Mouse (Mus musculus) layer of hippocampus, adult 2 months (tissue): ENCODE measurements around the gene Vav1. TPM values are rescaled to one million over a fixed set of nuclear protein-coding genes. Genes with fewer than 3 reads are reported as not detected.

ENCODE experiments used
- DNase-seq, 2 experiments: peaks; one replicate each; pipeline ENCODE4 v3.0.0; 2022; ENCODE audit warnings: low spot score in 2 of 2
- H3K27ac ChIP-seq: fragments of 200-600 bp; 2 replicates; pipeline ENCODE4 v1.8.1; 2022
- H3K4me3 ChIP-seq: fragments of 200-600 bp; 2 replicates; pipeline ENCODE4 v1.8.1; 2022; ENCODE audit warnings: mild to moderate bottlenecking
- CTCF ChIP-seq: fragments of 200-600 bp; conservative IDR thresholded peaks from 2 replicates; pipeline ENCODE4 v1.8.1; 2022; ENCODE audit warnings: antibody characterized with exemption, mild to moderate bottlenecking, moderate library complexity
- total RNA-seq, 2 experiments: library from RNA; stranded (reverse); gene quantifications; 2 replicates each; pipeline ENCODE4 v1.2.3; 2021

Gene Vav1
- total RNA-seq, 2 experiments from 2014 or later: 2.8 to 3.2 TPM

DNA sequence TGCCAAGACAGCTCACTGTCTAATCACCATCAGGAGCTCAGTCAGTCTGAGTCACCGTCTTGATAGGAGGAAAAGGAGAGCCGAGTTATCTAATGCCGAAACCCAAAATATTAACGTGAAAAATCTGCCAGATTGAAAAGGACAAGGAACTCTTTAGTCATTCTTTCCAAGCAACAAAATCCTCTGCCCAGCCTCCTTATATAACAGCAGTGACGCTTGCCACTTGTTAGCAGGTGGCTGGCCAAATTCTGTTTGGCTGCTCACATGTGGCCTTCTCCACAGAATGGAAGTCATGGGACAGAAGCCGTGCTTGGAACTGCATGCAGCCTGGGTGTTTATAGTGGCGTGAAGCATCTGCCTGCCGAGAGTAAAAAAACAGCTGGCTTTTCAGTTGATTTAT is 19.2 kb upstream of the Vav1 start:
- Histone ChIP-seq H3K4me3 (no peak overlapping the region), H3K27ac (no peak overlapping the region)
- DNase-seq: peak in 1 of 2 experiments; percentile 63
- no peak for TF ChIP-seq CTCF

DNA sequence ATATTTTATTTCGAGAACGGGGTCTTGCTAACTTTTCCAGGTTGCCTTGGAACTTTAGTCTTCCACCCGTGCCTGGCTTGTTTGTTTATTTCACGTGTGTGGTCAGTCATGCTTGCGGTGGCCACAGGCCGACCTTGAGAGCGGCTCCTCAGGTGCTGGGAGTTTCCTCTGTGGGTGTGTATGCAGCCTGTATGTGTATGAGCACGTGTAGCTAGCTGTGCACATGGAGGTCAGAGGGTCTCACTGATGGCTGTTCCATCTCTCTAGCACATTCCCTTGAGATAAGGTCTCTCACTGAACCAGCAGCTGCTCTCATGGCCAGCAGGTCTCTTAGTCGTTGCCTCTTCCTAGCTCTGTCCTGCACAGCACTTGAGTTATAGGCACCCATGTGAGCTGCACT is 18.5 kb upstream of the Vav1 start:
- DNase-seq: no peak
- no peak overlapping the region for H3K27ac ChIP-seq
- no peak overlapping the region for H3K4me3 ChIP-seq
- no peak for TF ChIP-seq CTCF

DNA sequence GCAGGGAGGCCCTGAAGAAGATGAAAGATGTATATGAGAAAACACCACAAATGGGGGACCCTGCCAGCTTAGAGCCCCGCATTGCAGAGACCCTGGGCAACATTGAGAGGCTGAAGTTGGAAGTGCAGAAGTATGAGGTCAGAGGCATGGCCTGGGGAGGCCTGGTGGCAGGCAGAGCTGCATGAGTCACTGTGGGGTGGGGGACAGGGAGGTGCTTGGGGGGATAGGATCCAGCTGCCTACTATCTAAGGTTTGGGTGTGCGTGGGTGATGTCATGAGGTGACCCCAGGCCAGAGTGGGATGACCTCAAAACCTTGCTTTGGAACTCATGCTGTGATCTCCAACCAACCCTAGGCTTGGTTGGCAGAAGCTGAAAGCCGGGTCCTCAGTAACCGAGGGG is 17.6 kb upstream of the Vav1 start:
- H3K27ac ChIP-seq: no peak overlapping the region
- H3K4me3 ChIP-seq: no peak overlapping the region
- TF ChIP-seq CTCF: no peak
- no peak for DNase-seq

DNA sequence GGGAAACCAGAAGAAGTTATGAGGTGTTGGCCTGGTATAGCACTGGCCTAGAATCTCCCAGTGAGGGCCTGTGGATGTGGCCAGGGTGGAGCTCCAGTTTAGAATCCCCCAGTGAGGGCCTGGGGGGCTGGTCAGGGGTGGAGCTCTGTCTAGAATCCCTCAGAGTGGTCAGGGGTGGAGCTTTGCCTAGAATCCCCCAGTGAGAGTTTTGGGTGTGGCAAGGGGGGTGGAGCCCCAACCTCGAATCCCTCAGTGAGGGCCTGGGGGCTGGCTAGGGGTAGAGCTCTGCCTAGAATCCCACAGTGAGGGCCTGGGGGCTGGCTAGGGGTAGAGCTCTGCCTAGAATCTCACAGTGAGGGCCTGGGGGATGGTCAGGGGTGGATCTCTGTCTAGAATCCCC is 17.1 kb upstream of the Vav1 start:
- no peak for DNase-seq
- Histone ChIP-seq H3K4me3 (no peak overlapping the region), H3K27ac (no peak overlapping the region)
- no peak for TF ChIP-seq CTCF

DNA sequence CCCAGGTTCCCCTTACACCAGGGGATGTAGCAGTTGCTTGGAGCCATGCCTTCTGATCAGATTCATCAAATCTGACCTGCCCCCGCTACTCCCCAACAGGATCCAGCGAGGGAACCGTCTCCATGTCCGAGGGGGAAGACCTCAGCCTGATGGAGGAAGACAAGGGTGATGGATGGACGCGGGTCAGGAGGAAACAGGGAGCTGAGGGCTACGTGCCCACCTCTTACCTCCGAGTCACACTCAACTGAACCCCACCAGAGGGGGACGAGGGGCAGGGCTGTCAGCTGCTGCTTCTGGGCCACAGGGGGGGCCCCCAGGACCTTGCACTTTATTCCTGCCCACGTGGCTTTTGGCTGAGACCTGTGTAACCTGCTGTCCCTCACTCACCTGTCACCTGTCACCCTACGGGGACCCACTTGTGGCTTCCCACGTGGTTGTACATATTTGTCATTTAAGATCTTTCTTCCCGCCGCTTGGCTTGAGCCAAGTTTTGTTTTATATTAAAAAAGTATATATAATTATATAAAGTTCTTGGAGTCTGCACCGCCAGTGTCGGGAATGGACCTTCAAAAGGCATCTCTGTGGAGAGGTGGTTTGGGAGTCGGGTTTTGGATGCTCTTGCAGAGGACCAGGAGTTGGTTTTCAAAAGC is 15.9 kb upstream of the Vav1 start:
- no peak overlapping the region for H3K4me3 ChIP-seq
- TF ChIP-seq CTCF: no peak
- no peak for DNase-seq

DNA sequence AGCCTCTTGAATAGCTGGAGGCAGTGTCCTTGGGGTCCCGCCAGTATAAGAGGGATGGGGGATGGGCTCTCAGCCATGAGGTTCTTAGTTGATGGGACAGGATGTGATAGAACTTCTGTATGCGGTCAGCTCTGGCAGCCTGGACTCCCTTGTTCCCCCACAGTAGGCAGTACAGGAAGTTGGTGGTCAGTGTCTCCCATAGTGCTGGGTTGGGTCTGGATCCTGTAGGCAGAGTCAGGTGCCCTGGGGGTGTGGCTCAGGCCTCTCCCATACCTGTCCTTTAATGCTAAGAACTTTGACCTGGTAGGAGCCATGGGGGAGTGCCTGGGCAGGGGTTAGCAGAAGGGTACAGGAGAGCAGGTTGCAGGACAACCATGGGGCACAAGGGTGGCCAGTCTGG is 14.7 kb upstream of the Vav1 start:
- H3K27ac ChIP-seq: no peak overlapping the region
- no peak overlapping the region for H3K4me3 ChIP-seq
- TF ChIP-seq CTCF: no peak
- DNase-seq: no peak

More for the DNA sequence above, 15.9 kb upstream of the Vav1 start:
- no peak overlapping the region for H3K27ac ChIP-seq

DNA sequence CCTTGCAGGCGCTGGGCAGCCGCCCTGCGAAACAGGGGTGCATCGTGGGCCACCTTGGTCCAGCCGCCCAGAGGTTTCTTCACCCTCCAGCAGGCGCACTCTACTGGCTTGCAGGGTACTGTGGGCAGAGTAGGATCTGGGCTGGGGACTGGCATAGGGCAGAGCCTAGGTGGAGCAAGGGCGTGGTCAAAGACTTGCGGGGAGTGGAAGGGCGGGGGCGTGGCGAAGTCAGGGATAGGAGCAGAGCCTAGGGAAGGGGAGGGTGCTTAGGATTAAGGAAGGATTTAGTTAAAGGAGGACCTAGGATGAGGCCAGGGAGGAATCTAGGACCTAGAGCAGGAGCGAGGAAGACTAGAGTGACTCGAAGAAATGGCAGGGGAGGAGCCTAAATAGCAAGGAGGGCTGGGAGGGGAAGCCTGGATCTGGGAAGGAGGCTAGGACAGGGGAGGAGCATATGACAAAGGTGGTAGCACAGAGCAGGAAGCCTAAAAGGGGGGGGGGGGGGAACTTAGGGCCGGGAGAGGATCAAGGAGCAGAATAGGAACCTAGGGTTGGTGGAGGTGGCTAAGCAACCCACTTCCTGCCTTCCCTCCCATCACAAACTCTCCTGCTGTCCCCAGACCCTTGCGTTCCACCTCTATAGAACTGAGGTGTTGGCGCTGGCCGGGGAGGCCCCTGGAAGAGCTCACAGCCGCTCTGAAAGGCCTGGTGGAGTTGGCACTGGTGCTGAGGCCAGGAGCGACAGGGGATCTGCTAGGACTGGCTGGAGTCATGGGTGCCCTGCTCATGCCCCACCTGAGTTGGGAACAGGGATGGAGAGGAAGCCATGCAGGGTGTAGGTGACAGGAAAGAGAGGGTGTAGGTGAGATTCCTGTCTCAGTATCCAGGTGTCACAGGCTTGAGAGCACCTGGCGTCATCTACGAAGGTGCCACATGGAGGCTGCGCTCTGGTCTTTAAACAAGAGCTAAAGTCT is 13.6 kb upstream of the Vav1 start:
- H3K4me3 ChIP-seq: no peak overlapping the region
- H3K27ac ChIP-seq: no peak overlapping the region
- TF ChIP-seq CTCF: no peak
- peak in 1 of 2 experiments; percentile 23 for DNase-seq

DNA sequence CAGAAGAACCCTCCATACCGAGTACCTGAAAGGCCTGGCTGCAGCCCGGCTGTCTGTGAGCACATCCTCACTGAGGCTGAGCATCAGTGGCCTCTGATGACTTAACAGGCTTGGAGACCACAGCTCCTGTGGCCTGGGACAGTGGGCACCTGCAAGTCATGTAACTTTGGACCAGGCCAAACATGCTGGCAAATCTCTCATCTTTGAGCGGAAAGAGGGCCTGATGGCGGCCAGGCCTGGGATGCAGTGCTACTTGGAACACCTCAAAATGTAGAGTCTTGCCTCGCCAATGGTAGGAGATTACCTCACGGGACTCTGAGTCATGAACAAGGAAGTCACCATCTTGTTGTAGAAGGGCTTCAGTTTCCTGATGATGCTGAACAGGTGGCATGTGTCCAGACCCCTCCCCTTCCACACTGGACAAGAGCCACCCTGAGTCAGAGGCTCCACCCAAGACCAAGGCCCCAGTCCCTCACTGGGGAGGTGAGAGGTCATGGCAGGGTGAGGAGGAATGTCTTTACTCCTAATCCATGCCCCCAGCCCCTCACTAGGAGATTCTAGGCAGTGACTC is 11.3 kb upstream of the Vav1 start:
- no peak for DNase-seq
- no peak for TF ChIP-seq CTCF

DNA sequence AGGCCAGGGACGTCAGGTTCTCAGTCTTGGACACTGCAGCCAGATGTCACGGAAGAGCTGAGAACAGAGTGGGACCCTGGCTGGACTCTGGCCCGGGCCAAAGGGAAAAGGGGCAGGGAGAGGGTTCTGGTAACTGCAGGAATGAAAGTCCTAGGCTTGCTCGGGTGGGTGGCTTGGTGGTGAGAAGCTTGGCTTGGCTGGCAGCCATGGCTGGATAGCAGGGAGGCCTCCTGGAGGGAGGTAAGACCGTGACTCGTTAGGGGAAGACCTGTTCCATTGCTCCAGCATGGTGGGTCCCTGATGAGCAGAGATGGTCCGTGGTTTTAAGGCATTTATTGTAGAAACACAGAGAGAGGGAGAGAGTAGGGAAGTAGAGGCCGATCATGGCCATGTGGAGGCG is 7.6 kb upstream of the Vav1 start:
- no peak for TF ChIP-seq CTCF
- Histone ChIP-seq H3K27ac (no peak overlapping the region), H3K4me3 (no peak overlapping the region)
- no peak for DNase-seq

More for the DNA sequence above, 11.3 kb upstream of the Vav1 start:
- Histone ChIP-seq H3K27ac (no peak overlapping the region), H3K4me3 (no peak overlapping the region)

DNA sequence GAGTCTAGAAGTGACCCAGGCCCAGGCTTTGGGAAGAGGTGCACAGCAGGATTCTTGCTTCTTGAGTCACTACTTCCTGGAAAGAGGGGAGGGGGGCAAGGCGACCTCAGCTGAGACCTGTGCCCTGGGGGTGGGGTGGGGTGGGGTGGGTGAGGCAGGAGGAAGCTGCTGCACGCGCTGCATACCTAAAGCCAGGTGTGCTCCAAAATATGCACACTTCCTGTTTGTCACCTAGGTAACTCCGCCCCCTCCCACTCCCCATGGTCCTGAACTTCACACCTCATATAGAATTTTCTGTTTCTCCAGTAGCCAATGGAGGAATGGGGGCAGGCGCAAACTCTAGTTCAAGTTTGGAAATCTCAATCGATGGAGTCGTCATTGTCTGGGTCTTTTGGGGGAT is 5.1 kb upstream of the Vav1 start:
- Histone ChIP-seq H3K27ac (no peak overlapping the region), H3K4me3 (no peak overlapping the region)
- DNase-seq: no peak
- TF ChIP-seq CTCF: no peak

DNA sequence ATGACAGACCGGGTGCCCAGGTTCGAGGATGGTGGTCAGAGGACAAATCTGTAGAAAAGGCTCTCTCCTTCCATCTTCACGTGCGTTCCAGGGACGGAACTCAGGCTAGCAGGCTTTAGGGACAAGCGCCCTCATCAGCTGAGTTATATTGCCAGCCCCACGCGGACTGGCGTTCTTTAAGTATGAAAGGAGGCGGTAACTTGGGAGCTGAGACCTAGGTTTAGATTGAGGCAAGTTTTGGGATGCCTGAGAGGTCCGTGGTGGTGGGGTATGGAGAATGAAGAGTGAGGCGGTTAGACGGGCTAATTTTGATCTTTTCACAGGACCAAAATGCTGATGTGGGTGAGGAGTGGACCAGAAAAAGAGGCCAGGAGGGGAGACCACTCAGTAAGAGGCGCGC is 4.2 kb upstream of the Vav1 start:
- no peak for TF ChIP-seq CTCF
- Histone ChIP-seq H3K27ac (peak overlapping the region; percentile 81; the same call in 1 of the 2 replicates), H3K4me3 (peak overlapping the region; percentile 68)
- DNase-seq: no peak

DNA sequence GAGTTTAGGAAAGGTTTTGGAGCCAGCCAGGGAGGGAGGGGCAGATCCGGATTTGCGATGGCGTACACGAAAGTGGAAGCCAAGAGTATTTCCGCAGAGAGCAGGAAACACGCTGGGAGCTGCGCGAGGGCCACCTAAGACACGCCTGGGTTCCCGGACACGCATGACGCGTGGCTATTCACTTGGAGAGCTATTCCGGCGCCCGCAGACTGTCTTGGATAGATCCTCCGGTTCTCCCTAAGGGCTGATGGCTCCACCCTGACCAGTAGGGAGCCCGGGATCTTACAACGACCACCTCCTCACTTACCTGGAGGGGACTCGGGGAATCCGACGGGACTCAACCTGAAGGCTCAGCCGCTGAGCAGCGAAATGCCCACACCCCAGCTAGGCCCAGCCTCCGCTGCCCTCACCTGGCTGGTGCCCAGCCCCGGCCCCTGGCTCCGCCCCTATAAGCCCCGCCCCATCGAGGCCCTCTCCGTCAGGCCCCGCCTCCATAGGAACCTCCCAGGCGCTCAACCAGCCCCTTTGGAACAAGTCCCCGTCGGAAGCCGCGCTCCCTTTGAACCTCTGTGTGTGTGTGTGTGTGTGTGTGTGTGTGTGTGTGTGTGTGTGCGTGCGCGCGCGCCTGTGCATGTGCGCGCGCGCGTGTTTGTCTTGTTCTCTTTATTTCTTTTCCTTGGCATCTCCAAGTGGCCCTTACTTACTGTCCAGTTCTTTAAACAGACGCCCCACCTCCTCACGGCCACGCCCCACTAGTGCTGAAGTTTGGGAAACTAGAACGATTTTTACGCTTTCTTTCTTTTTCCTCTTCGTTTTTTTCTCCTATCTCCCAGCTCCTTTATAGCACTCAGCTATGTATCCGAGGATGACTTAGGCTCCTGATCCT is 3.5 kb upstream of the Vav1 start:
- Histone ChIP-seq H3K4me3 (peak overlapping the region; percentile 68), H3K27ac (peak overlapping the region; percentile 81)
- DNase-seq: peak; percentile 46 to 62
- no peak for TF ChIP-seq CTCF

DNA sequence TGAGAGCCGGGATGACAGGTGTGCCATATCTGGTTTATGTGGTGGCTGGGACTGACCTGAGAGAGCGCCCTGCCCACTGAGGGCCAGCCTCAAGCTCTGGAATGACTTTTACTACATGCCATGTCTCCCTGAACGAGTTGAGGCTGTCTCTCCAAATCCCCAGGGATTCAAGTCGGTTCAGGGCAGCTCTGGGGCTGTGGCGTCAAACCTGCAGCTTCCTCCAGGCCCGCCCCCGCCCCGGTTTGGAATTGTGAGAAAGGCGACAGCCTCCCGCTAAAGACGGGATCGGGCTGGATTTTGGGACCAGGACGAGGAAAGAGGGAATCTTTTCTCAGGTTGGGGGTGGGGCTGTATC is 2.9 kb upstream of the Vav1 start:
- no peak for TF ChIP-seq CTCF
- peak overlapping the region; percentile 68 for H3K4me3 ChIP-seq
- peak overlapping the region; percentile 77; the same call in 1 of the 2 replicates for H3K27ac ChIP-seq
- no peak for DNase-seq
